Mouse (Mus musculus): ENCODE data around the gene Ugt2a1. TPM values are rescaled to one million over a fixed set of nuclear protein-coding genes. Genes with fewer than 3 reads are reported as not detected.
"Not testable (repeated sequence)": the region's sequence is repeated elsewhere in the genome, so short reads cannot be mapped to it uniquely, and the experiment has no call there.

Ugt2a1 gene
- polyA plus RNA-seq, 1 experiment from 2014 or later: not detected

DNA sequence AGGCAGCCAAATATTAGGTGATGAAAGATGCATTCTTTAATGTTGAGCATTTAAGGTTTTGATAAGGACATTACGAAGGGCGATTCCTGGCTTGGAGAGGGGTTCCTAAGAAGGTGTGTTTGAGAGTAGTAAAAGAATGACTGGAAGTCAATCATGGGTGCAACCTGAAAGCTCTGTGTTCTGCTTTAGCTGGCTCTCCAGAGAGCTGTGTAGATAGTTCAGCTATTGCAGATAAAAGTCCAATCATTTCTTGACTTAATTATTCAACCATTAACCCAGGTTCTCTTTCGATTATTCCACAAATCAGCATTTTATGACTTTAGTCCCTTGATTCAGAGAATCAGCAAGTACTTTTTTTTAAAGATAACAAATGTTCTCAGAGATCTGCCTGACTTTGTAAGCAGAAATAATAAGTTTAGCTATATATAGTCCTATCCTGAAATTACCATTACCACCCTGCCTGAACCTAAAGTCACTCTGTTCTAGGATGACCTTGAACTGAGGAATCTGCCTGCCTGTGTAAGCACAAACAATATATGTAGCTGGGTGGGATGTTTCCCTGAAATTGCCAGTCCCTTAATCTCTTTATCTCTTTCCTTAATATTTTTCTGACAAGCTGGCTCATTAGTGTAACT is 34.3 kb downstream of the Ugt2a1 start:
- Histone ChIP-seq H3K4me1 (replicated peaks) (no peaks in the 10 kb centered on the region), H3K27ac (0 out of 2 replicates have a peak overlapping the region, but pooled peaks have one; percentile 27), H3K27me3 (replicated peaks) (no peaks in the 10 kb centered on the region), H3K9me3 (no peaks in the 10 kb centered on the region), H3K36me3 (no peaks in the 10 kb centered on the region), H3K9ac (no peak overlapping the region), H3K4me2 (replicated peaks) (no peak overlapping the region), H3K4me3 (replicated peaks) (no peak overlapping the region)
- 58% methylated on average over 3 of the region's 3 CpGs for WGBS
- peak; percentile 77 for ATAC-seq

DNA sequence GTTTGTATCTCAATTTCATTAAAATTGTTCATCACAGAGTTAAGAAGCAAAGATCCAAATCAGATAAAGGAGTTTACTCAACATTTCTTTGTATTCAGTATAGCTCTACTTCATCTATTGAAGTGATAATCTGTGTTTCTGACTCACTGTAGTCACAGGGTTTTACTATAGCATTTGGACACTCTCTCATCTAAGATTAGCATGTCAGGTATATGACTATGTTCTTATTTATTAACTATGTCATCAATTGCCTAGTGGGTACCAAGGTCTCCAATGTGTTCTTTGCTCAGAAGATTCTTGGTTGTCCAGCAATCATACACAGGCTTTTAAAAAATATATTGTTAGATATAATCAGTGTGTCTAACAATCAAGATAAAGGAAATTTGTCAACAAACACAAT is 35.2 kb downstream of the Ugt2a1 start:
- no peaks in the 10 kb centered on the region for H3K4me1 ChIP-seq (replicated peaks)
- H3K27ac ChIP-seq: no peak overlapping the region
- H3K4me3 ChIP-seq (replicated peaks): no peak overlapping the region
- H3K4me2 ChIP-seq (replicated peaks): no peak overlapping the region
- H3K9me3 ChIP-seq: no peaks in the 10 kb centered on the region
- H3K27me3 ChIP-seq (replicated peaks): no peaks in the 10 kb centered on the region
- 0 out of 2 replicates have a peak, but pooled peaks have one; percentile 40 for ATAC-seq
- H3K9ac ChIP-seq: no peak overlapping the region
- no peaks in the 10 kb centered on the region for H3K36me3 ChIP-seq

DNA sequence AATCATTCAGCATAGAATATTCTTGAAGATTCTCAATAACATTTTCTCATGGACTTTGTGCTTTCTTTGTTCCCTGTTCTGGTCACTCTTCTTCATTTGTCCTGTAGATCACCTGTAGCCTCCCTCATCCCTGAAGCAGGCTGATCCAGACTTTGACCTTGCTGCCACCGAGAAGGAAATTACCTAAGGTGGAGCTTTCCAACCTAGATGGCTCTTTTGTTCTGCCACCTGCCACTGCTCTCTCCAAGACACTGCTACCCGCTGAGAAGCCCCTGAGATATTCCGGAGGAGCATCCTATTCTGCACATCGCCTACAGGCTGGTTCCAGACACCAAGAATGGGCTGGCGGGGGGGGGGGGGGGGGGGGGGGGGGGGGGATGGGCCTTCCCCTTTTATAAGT is 38.2 kb downstream of the Ugt2a1 start:
- H3K4me3 ChIP-seq (replicated peaks); ATAC-seq; H3K9me3 ChIP-seq; H3K9ac ChIP-seq; H3K27ac ChIP-seq; H3K4me1 ChIP-seq (replicated peaks); H3K4me2 ChIP-seq (replicated peaks); H3K27me3 ChIP-seq (replicated peaks); H3K36me3 ChIP-seq: not testable (repeated sequence)
- 90% methylated on average over 4 of the region's 5 CpGs for WGBS

DNA sequence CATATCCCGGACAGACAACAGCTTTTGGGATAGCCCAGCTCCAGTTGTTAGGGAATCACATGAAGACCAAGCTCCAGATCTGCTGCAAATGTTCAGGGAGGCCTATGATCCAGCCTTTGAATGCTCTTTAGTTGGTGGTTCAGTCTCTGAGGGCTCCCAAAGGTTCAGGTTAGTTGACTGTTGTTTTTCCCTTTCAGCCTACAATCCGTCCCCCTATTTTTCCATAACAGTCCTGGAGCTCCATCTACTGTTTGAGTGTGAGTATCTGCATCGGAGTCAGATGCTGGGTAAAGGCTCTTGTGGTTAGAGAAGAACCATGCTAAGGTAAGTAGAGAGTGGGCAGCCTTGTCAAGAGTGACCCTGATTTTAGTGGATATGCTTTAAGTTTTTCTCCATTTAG is 54.4 kb downstream of the Ugt2a1 start:
- peak; percentile 82 for ATAC-seq
- no peak overlapping the region for H3K9ac ChIP-seq
- H3K36me3 ChIP-seq: no peaks in the 10 kb centered on the region
- no peak overlapping the region for H3K27ac ChIP-seq
- H3K4me2 ChIP-seq (replicated peaks): no peak overlapping the region
- no peak overlapping the region for H3K4me3 ChIP-seq (replicated peaks)
- no peaks in the 10 kb centered on the region for H3K27me3 ChIP-seq (replicated peaks)
- no peaks in the 10 kb centered on the region for H3K4me1 ChIP-seq (replicated peaks)
- no peaks in the 10 kb centered on the region for H3K9me3 ChIP-seq
- WGBS: 40% methylated on average over 3 of the region's 3 CpGs

GRCm38 (mm10) chr5:87425676-87426075 is 65.0 kb downstream of the Ugt2a1 start:
- no peaks in the 10 kb centered on the region for H3K4me1 ChIP-seq (replicated peaks)
- no peak overlapping the region for H3K4me3 ChIP-seq (replicated peaks)
- H3K4me2 ChIP-seq (replicated peaks): no peak overlapping the region
- no peak for ATAC-seq
- no peaks in the 10 kb centered on the region for H3K36me3 ChIP-seq
- no peak overlapping the region for H3K9ac ChIP-seq
- H3K27me3 ChIP-seq (replicated peaks): no peaks in the 10 kb centered on the region
- 88% methylated on average over 3 of the region's 3 CpGs for WGBS
- no peak overlapping the region for H3K27ac ChIP-seq
- no peaks in the 10 kb centered on the region for H3K9me3 ChIP-seq

GRCm38 (mm10) chr5:87424041-87424440 is 66.6 kb downstream of the Ugt2a1 start, which contains the start of gene Ugt2b38:
Gene Ugt2b38 (minus strand): TSS chr5:87424203.
- 91% methylated on average over 1 of the region's 2 CpGs for WGBS
- not testable (repeated sequence) for H3K4me3 ChIP-seq (replicated peaks); H3K27ac ChIP-seq; H3K9me3 ChIP-seq; H3K27me3 ChIP-seq (replicated peaks); H3K4me2 ChIP-seq (replicated peaks); H3K4me1 ChIP-seq (replicated peaks); H3K36me3 ChIP-seq; H3K9ac ChIP-seq; ATAC-seq

Other genes with a start within 250 kb of the Ugt2a1 start
- gene Ugt2b37, start 236.1 kb downstream of the Ugt2a1 start, polyA plus RNA-seq (2015; fragmentation: Nextera tagmentation; extraction: Ambion mirVana): not detected in 2 replicates
- 3.1 and 3.6 TPM in 2 replicates for gene Ugt2a3, start 153.7 kb downstream of the Ugt2a1 start, polyA plus RNA-seq (2015; fragmentation: Nextera tagmentation; extraction: Ambion mirVana)
- not detected in 2 replicates for gene Ugt2b38, start 66.7 kb downstream of the Ugt2a1 start, polyA plus RNA-seq (2015; fragmentation: Nextera tagmentation; extraction: Ambion mirVana)
- gene Ugt2a2, start 8.6 kb downstream of the Ugt2a1 start, polyA plus RNA-seq (2015; fragmentation: Nextera tagmentation; extraction: Ambion mirVana): not detected in 2 replicates
- gene Gm43638, start 4.1 kb downstream of the Ugt2a1 start, polyA plus RNA-seq (2015; fragmentation: Nextera tagmentation; extraction: Ambion mirVana): not detected in 2 replicates
- 43.0 and 49.7 TPM in 2 replicates for gene Sult1b1, start 47.3 kb upstream of the Ugt2a1 start, polyA plus RNA-seq (2015; fragmentation: Nextera tagmentation; extraction: Ambion mirVana)
- 43.6 and 56.5 TPM in 2 replicates for gene Sult1d1, start 78.2 kb upstream of the Ugt2a1 start, polyA plus RNA-seq (2015; fragmentation: Nextera tagmentation; extraction: Ambion mirVana)
- not detected in 2 replicates for gene Sult1e1, start 100.7 kb upstream of the Ugt2a1 start, polyA plus RNA-seq (2015; fragmentation: Nextera tagmentation; extraction: Ambion mirVana)
- not detected in 2 replicates for gene Csn1s1, start 175.3 kb upstream of the Ugt2a1 start, polyA plus RNA-seq (2015; fragmentation: Nextera tagmentation; extraction: Ambion mirVana)
- not detected in 2 replicates for gene Csn2, start 208.8 kb upstream of the Ugt2a1 start, polyA plus RNA-seq (2015; fragmentation: Nextera tagmentation; extraction: Ambion mirVana)